In genomic region chr8:12514138-12514537, GRCm38 (mm10) we compare ENCODE assay signal across 30 mouse cellular contexts. TPM values are rescaled to one million over a fixed set of nuclear protein-coding genes. Genes with fewer than 3 reads are reported as not detected.
DNase-seq lines count a peak whose midpoint lies in the region; ATAC-seq and TF ChIP-seq lines count a peak whose summit lies in the region.
"Had no signal": no experiment of that assay in that cellular context is flagged by ENCODE, and none has a peak within 500 bp of the region (broad histone marks: within the 10 kb centered on the region; RNA-seq: fewer than 3 reads in every experiment).

No protein-coding gene starts in this region.

- 77% methylated on average over 7 of the region's 7 CpGs for WGBS in forebrain, embryonic 13.5 days
- WGBS in forebrain, embryonic 15.5 days = 75% methylated on average over 7 of the region's 7 CpGs
- 60% methylated on average over 7 of the region's 7 CpGs for WGBS in lung, embryonic 14.5 days
- 75% methylated on average over 7 of the region's 7 CpGs for WGBS in kidney, adult 2 months
- WGBS in thymus, adult 2 months = 65% methylated on average over 7 of the region's 7 CpGs

- H3K9ac ChIP-seq in forebrain, embryonic 13.5 days = peak overlapping the region; percentile 16; the same call in 1 of the 2 replicates
- no peak overlapping the region for H3K9ac ChIP-seq in forebrain, embryonic 15.5 days (replicated peaks)
- H3K9ac ChIP-seq in lung, embryonic 14.5 days = no peak overlapping the region
- H3K9ac ChIP-seq: embryonic facial prominence, embryonic 12.5 days; hindbrain, embryonic 12.5 days; kidney, embryonic 15.5 days; limb, embryonic 12.5 days; liver, embryonic 12.5 days had no signal

- DNase-seq in NIH3T3 (ENCODE audit: low read depth) = peak; percentile 6
- peak; percentile 32 for DNase-seq in lung, embryonic 14.5 days
- DNase-seq in kidney, adult 2 months = no peak
- DNase-seq in thymus, adult 2 months = no peak
- DNase-seq: cerebellum, adult 8-10 months; gastrocnemius, postnatal 14 days; kidney, postnatal 4 days; layer of hippocampus, adult 9-11 months; right cerebral cortex, postnatal 14 days had no signal

- no peak overlapping the region for H3K4me2 ChIP-seq in forebrain, embryonic 13.5 days
- H3K4me2 ChIP-seq in forebrain, embryonic 15.5 days (replicated peaks) = no peak overlapping the region
- H3K4me2 ChIP-seq in lung, embryonic 14.5 days = no peak overlapping the region
- H3K4me2 ChIP-seq: embryonic facial prominence, embryonic 12.5 days; hindbrain, embryonic 12.5 days; kidney, embryonic 15.5 days; limb, embryonic 12.5 days; liver, embryonic 12.5 days had no signal

- TF ChIP-seq POLR2A in kidney, adult 2 months (IDR thresholded peaks at IDR 0.05; ENCODE audit: low read depth, low read length) = no peak
- TF ChIP-seq POLR2A in thymus, adult 2 months (IDR thresholded peaks at IDR 0.05; ENCODE audit: control insufficient read depth, extremely low read depth, insufficient read depth, low read length, poor library complexity) = no peak

- H3K4me3 ChIP-seq in forebrain, embryonic 13.5 days = no peak overlapping the region
- H3K4me3 ChIP-seq in forebrain, embryonic 15.5 days = no peak overlapping the region
- H3K4me3 ChIP-seq in lung, embryonic 14.5 days (ENCODE audit: low read depth, low read length) = no peak overlapping the region
- H3K4me3 ChIP-seq in megakaryocyte, embryonic 14.5 days (replicated peaks) = peak overlapping the region; percentile 39
- no peak overlapping the region for H3K4me3 ChIP-seq in kidney, adult 2 months (ENCODE audit: insufficient read depth, low read depth, low read length)
- H3K4me3 ChIP-seq in thymus, adult 2 months (ENCODE audit: control insufficient read depth, insufficient read depth, low read length) = no peak overlapping the region
- H3K4me3 ChIP-seq: embryonic facial prominence, embryonic 12.5 days; erythroblast, embryonic 14.5 days; hindbrain, embryonic 12.5 days; kidney, embryonic 15.5 days; limb, embryonic 12.5 days; liver, embryonic 12.5 days had no signal

- 0 out of 2 replicates have a peak, but pooled peaks cover under 1% of the 10 kb centered on the region for H3K9me3 ChIP-seq in forebrain, embryonic 13.5 days (replicated peaks)
- H3K9me3 ChIP-seq in forebrain, embryonic 15.5 days = no peaks in the 10 kb centered on the region
- no peaks in the 10 kb centered on the region for H3K9me3 ChIP-seq in lung, embryonic 14.5 days (ENCODE audit: low read depth, low read length)
- H3K9me3 ChIP-seq in megakaryocyte, embryonic 14.5 days = peaks cover 7% of the 10 kb centered on the region; the same call in 1 of the 2 replicates
- H3K9me3 ChIP-seq: embryonic facial prominence, embryonic 12.5 days; kidney, embryonic 15.5 days; limb, embryonic 12.5 days; liver, embryonic 12.5 days had no signal

- no peaks in the 10 kb centered on the region for H3K36me3 ChIP-seq in forebrain, embryonic 13.5 days (ENCODE audit: poor library complexity, severe bottlenecking)
- H3K36me3 ChIP-seq in forebrain, embryonic 15.5 days = no peaks in the 10 kb centered on the region
- no peaks in the 10 kb centered on the region for H3K36me3 ChIP-seq in lung, embryonic 14.5 days (ENCODE audit: insufficient read depth)
- no peaks in the 10 kb centered on the region for H3K36me3 ChIP-seq in megakaryocyte, embryonic 14.5 days (replicated peaks; ENCODE audit: low read length)
- no peaks in the 10 kb centered on the region for H3K36me3 ChIP-seq in kidney, adult 2 months (ENCODE audit: control insufficient read depth, insufficient read depth, low read length)
- no peaks in the 10 kb centered on the region for H3K36me3 ChIP-seq in thymus, adult 2 months (ENCODE audit: control insufficient read depth, insufficient read depth, low read length)
- H3K36me3 ChIP-seq: embryonic facial prominence, embryonic 12.5 days; hindbrain, embryonic 12.5 days; kidney, embryonic 15.5 days; limb, embryonic 12.5 days; liver, embryonic 12.5 days had no signal

- H3K27me3 ChIP-seq in forebrain, embryonic 13.5 days = no peaks in the 10 kb centered on the region
- no peaks in the 10 kb centered on the region for H3K27me3 ChIP-seq in forebrain, embryonic 15.5 days
- H3K27me3 ChIP-seq in lung, embryonic 14.5 days (ENCODE audit: insufficient read depth, low read length) = no peaks in the 10 kb centered on the region
- peaks cover 4% of the 10 kb centered on the region for H3K27me3 ChIP-seq in megakaryocyte, embryonic 14.5 days (replicated peaks)
- H3K27me3 ChIP-seq in kidney, adult 2 months (replicated peaks; ENCODE audit: control insufficient read depth, insufficient read depth, low read length) = no peaks in the 10 kb centered on the region
- H3K27me3 ChIP-seq in thymus, adult 2 months (ENCODE audit: control insufficient read depth, insufficient read depth, low read length) = no peaks in the 10 kb centered on the region
- H3K27me3 ChIP-seq: hindbrain, embryonic 12.5 days had no signal

- peaks cover 38% of the 10 kb centered on the region for H3K4me1 ChIP-seq in forebrain, embryonic 13.5 days
- H3K4me1 ChIP-seq in forebrain, embryonic 15.5 days = peaks cover 14% of the 10 kb centered on the region
- no peaks in the 10 kb centered on the region for H3K4me1 ChIP-seq in lung, embryonic 14.5 days (ENCODE audit: insufficient read depth)
- peaks cover 6% of the 10 kb centered on the region; the same call in 1 of the 2 replicates for H3K4me1 ChIP-seq in megakaryocyte, embryonic 14.5 days
- no peaks in the 10 kb centered on the region for H3K4me1 ChIP-seq in kidney, adult 2 months (ENCODE audit: control insufficient read depth, insufficient read depth, low read length)
- H3K4me1 ChIP-seq in thymus, adult 2 months (replicated peaks; ENCODE audit: control insufficient read depth, insufficient read depth, low read length) = no peaks in the 10 kb centered on the region
- H3K4me1 ChIP-seq: embryonic facial prominence, embryonic 12.5 days; kidney, embryonic 15.5 days; liver, embryonic 12.5 days had no signal

- no peak for ATAC-seq in forebrain, embryonic 13.5 days
- no peak for ATAC-seq in forebrain, embryonic 15.5 days (replicated peaks)
- no peak for ATAC-seq in lung, embryonic 14.5 days (ENCODE audit: insufficient read depth)
- no peak for ATAC-seq in monocyte, adult 5-6 weeks (replicated peaks; ENCODE audit: insufficient number of reproducible peaks, low FRiP score, low TSS enrichment, poor library complexity, severe bottlenecking)
- ATAC-seq: inflammation-experienced regulatory T-cells, adult 6 months; liver, embryonic 12.5 days; midbrain, embryonic 16.5 days had no signal

- TF ChIP-seq CTCF in lung, embryonic 14.5 days (IDR thresholded peaks at IDR 0.05; ENCODE audit: low read depth) = no peak
- no peak for TF ChIP-seq CTCF in kidney, adult 2 months (conservative IDR thresholded peaks at IDR 0.05; ENCODE audit: insufficient read depth, insufficient read length, low read depth, low read length)
- no peak for TF ChIP-seq CTCF in thymus, adult 2 months (IDR thresholded peaks at IDR 0.05; ENCODE audit: borderline replicate concordance, control insufficient read depth, extremely low read depth, insufficient read depth, low read length, poor library complexity)

- H3K27ac ChIP-seq in forebrain, embryonic 13.5 days = no peak overlapping the region
- no peak overlapping the region for H3K27ac ChIP-seq in forebrain, embryonic 15.5 days (replicated peaks)
- no peak overlapping the region for H3K27ac ChIP-seq in lung, embryonic 14.5 days (ENCODE audit: low read depth)
- no peak overlapping the region for H3K27ac ChIP-seq in kidney, adult 2 months (ENCODE audit: insufficient read depth, low read depth, low read length)
- H3K27ac ChIP-seq in thymus, adult 2 months (ENCODE audit: control insufficient read depth, insufficient read depth, low read length) = no peak overlapping the region
- H3K27ac ChIP-seq: embryonic facial prominence, embryonic 12.5 days; hindbrain, embryonic 12.5 days; kidney, embryonic 15.5 days; limb, embryonic 12.5 days; liver, embryonic 12.5 days; macrophage had no signal

RNA-seq across cellular contexts. Expression of gene Spaca7, which starts 58.7 kb away (rescaled TPM):
- not detected in 2 replicates for polyA plus RNA-seq in forebrain, embryonic 13.5 days (2015; fragmentation: Nextera tagmentation; extraction: Ambion mirVana)
- polyA plus RNA-seq in forebrain, embryonic 15.5 days (2015; fragmentation: Nextera tagmentation; extraction: Ambion mirVana) = not detected in 2 replicates
- polyA plus RNA-seq in lung, embryonic 14.5 days (2014; fragmentation: Nextera tagmentation; extraction: Ambion mirVana) = not detected in 2 replicates
- not detected in 2 replicates for polyA plus RNA-seq in megakaryocyte, embryonic 14.5 days (2012; ENCODE audit: insufficient read depth, low replicate concordance)
- polyA plus RNA-seq in kidney, adult 2 months (2012; rRNA removed) = 0.14 and 0.19 TPM in 2 replicates
- total RNA-seq in monocyte, adult 5-6 weeks (2017) = not detected in 3 replicates
- not detected in 2 replicates for polyA plus RNA-seq in thymus, adult 2 months (2012; rRNA removed)
- total RNA-seq: adrenal gland, adult 18-20 months; CH12.LX; common myeloid progenitor, adult 5-6 weeks; gastrocnemius, postnatal 14 days; MEL; neutrophil, adult 5-6 weeks had no signal
- polyA plus RNA-seq: embryonic facial prominence, embryonic 12.5 days; erythroblast, embryonic 14.5 days; heart, postnatal 0 days; hindbrain, embryonic 12.5 days; inflammation-experienced regulatory T-cells, adult 6 months; limb, embryonic 12.5 days; liver, embryonic 12.5 days; macrophage; midbrain, embryonic 16.5 days; spleen, adult 2 months; stomach, embryonic 14.5 days had no signal

Comparison
In these comparisons a context has a peak if more than half of its experiments do, and no peak if none do; other contexts are left out.
1. DNase-seq: peak in NIH3T3 (single experiment) and lung, embryonic 14.5 days (single experiment); none in kidney, adult 2 months (single experiment) and thymus, adult 2 months (single experiment).